ENCODE assay signal across 8 mouse cellular contexts in genomic region chr17:24015727-24016126, GRCm38 (mm10). TPM values are rescaled to one million over a fixed set of nuclear protein-coding genes. Genes with fewer than 3 reads are reported as not detected.
DNase-seq lines count a peak whose midpoint lies in the region; ATAC-seq and TF ChIP-seq lines count a peak whose summit lies in the region.
"Had no signal": no experiment of that assay in that cellular context is flagged by ENCODE, and none has a peak within 500 bp of the region (broad histone marks: within the 10 kb centered on the region; RNA-seq: fewer than 3 reads in every experiment).

No protein-coding gene starts in this region.

- H3K9ac ChIP-seq in forebrain, embryonic 15.5 days (replicated peaks): no peak overlapping the region
- H3K9ac ChIP-seq: embryonic facial prominence, embryonic 15.5 days had no signal

- peak; percentile 68 for ATAC-seq in common myeloid progenitor, adult 5-6 weeks (replicated peaks; ENCODE audit: low read depth, poor library complexity, severe bottlenecking)
- ATAC-seq in forebrain, embryonic 15.5 days (replicated peaks): no peak

- WGBS in forebrain, embryonic 15.5 days: 30% methylated on average over 14 of the region's 14 CpGs

- H3K9me3 ChIP-seq in forebrain, embryonic 15.5 days: no peaks in the 10 kb centered on the region
- H3K9me3 ChIP-seq: embryonic facial prominence, embryonic 15.5 days had no signal

- H3K4me3 ChIP-seq in layer of hippocampus, adult 2 months: no peak overlapping the region
- H3K4me3 ChIP-seq in forebrain, embryonic 15.5 days: no peak overlapping the region
- H3K4me3 ChIP-seq: embryonic facial prominence, embryonic 15.5 days had no signal

- peak in 1 of 2 experiments; percentile 27 for DNase-seq in layer of hippocampus, adult 2 months (ENCODE audit: low spot score in 2 of 2)
- no peak for DNase-seq in layer of hippocampus, adult 9-11 months
- peak; percentile 28 for DNase-seq in MEL-GATA-1-ER (ENCODE audit: extremely low read depth, low read depth)
- DNase-seq in lung, postnatal 36 days: peak; percentile 58
- no peak for DNase-seq in spleen, adult 12 weeks (ENCODE audit: low spot score)

- H3K27me3 ChIP-seq in forebrain, embryonic 15.5 days: no peaks in the 10 kb centered on the region
- H3K27me3 ChIP-seq: embryonic facial prominence, embryonic 15.5 days had no signal

- no peak overlapping the region for H3K27ac ChIP-seq in layer of hippocampus, adult 2 months
- no peak overlapping the region for H3K27ac ChIP-seq in forebrain, embryonic 15.5 days (replicated peaks)
- H3K27ac ChIP-seq: embryonic facial prominence, embryonic 15.5 days had no signal

- H3K4me1 ChIP-seq in forebrain, embryonic 15.5 days: no peaks in the 10 kb centered on the region

- peak; percentile 86 for TF ChIP-seq CTCF in layer of hippocampus, adult 2 months (conservative IDR thresholded peaks at IDR 0.05)

- no peak overlapping the region for H3K4me2 ChIP-seq in forebrain, embryonic 15.5 days (replicated peaks)
- H3K4me2 ChIP-seq: embryonic facial prominence, embryonic 15.5 days had no signal

- no peaks in the 10 kb centered on the region for H3K36me3 ChIP-seq in forebrain, embryonic 15.5 days
- H3K36me3 ChIP-seq: embryonic facial prominence, embryonic 15.5 days had no signal

RNA-seq across cellular contexts. Expression of gene Prss22, which starts 17.8 kb away (rescaled TPM):
- not detected for total RNA-seq in layer of hippocampus, adult 2 months (2021)
- not detected in 2 replicates for total RNA-seq in common myeloid progenitor, adult 5-6 weeks (2017)
- not detected in 2 replicates for polyA plus RNA-seq in forebrain, embryonic 15.5 days (2015; fragmentation: Nextera tagmentation; extraction: Ambion mirVana)

RNA-seq across cellular contexts. Expression of gene Prss27, which starts 22.2 kb away (rescaled TPM):
- not detected for total RNA-seq in layer of hippocampus, adult 2 months (2021)
- not detected in 2 replicates for total RNA-seq in common myeloid progenitor, adult 5-6 weeks (2017)
- 0.23 and 0.24 TPM in 2 replicates for polyA plus RNA-seq in forebrain, embryonic 15.5 days (2015; fragmentation: Nextera tagmentation; extraction: Ambion mirVana)

RNA-seq across cellular contexts. Expression of gene Prss30, which starts 35.4 kb away (rescaled TPM):
- total RNA-seq in layer of hippocampus, adult 2 months (2021): under 1 TPM in 1 of 2 experiments, not detected in 1; 0.32 TPM
- total RNA-seq in common myeloid progenitor, adult 5-6 weeks (2017): not detected in 2 replicates
- not detected in 2 replicates for polyA plus RNA-seq in forebrain, embryonic 15.5 days (2015; fragmentation: Nextera tagmentation; extraction: Ambion mirVana)
- polyA plus RNA-seq: embryonic facial prominence, embryonic 15.5 days had no signal

RNA-seq across cellular contexts. Expression of gene Kctd5, which starts 57.6 kb away (rescaled TPM):
- total RNA-seq in layer of hippocampus, adult 2 months (2021): 10 to 100 TPM; 26.6 to 28.8 TPM
- 17.8 and 19.2 TPM in 2 replicates for total RNA-seq in common myeloid progenitor, adult 5-6 weeks (2017)
- polyA plus RNA-seq in forebrain, embryonic 15.5 days (2015; fragmentation: Nextera tagmentation; extraction: Ambion mirVana): 89.8 and 92.4 TPM in 2 replicates

Comparison
In these comparisons a context has a peak if more than half of its experiments do, and no peak if none do; other contexts are left out.
1. DNase-seq: peak in MEL-GATA-1-ER (single experiment) and lung, postnatal 36 days (single experiment); none in layer of hippocampus, adult 9-11 months (single experiment) and spleen, adult 12 weeks (single experiment).